Mouse (Mus musculus): ENCODE data around the gene Cd163. TPM values are rescaled to one million over a fixed set of nuclear protein-coding genes. Genes with fewer than 3 reads are reported as not detected.

Gene Cd163
- polyA plus RNA-seq, 1 experiment from 2014 or later: 0.07 TPM

DNA sequence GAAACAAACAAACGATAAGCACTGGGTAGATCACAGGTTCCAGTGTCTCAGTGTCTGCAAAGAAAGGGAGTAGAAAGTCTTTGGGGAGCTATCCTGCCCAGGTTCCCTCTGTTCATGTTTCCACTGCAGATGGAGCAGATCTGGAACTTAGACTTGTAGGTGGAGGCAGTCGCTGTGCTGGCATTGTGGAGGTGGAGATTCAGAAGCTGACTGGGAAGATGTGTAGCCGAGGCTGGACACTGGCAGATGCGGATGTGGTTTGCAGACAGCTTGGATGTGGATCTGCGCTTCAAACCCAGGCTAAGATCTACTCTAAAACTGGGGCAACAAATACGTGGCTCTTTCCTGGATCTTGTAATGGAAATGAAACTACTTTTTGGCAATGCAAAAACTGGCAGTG is 7.8 kb downstream of the Cd163 start:
- H3K4me2 ChIP-seq: no peak overlapping the region
- no peak overlapping the region for H3K27ac ChIP-seq
- no peaks in the 10 kb centered on the region for H3K27me3 ChIP-seq
- WGBS: 81% methylated on average over 6 of the region's 6 CpGs
- H3K9me3 ChIP-seq: no peaks in the 10 kb centered on the region
- ATAC-seq (ENCODE audit: insufficient number of reproducible peaks, insufficient read depth, low FRiP score, low TSS enrichment, low read depth): no peak
- no peak overlapping the region for H3K4me3 ChIP-seq
- no peak overlapping the region for H3K9ac ChIP-seq
- no peaks in the 10 kb centered on the region for H3K4me1 ChIP-seq
- H3K36me3 ChIP-seq: no peaks in the 10 kb centered on the region

DNA sequence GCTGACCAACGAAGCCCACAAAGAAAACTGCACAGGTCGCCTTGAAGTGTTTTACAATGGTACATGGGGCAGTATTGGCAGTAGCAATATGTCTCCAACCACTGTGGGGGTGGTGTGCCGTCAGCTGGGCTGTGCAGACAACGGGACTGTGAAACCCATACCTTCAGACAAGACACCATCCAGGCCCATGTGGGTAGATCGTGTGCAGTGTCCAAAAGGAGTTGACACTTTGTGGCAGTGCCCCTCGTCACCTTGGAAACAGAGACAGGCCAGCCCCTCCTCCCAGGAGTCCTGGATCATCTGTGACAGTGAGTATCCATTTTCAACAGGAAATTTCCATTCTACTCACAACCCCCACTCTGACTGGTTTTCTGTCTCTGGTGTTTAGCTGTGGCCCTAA is 15.9 kb downstream of the Cd163 start:
- Histone ChIP-seq H3K36me3 (no peaks in the 10 kb centered on the region), H3K27ac (no peak overlapping the region), H3K4me3 (no peak overlapping the region), H3K27me3 (no peaks in the 10 kb centered on the region), H3K9me3 (no peaks in the 10 kb centered on the region), H3K4me1 (no peaks in the 10 kb centered on the region), H3K4me2 (no peak overlapping the region), H3K9ac (no peak overlapping the region)
- 66% methylated on average over 6 of the region's 6 CpGs for WGBS
- no peak for ATAC-seq (ENCODE audit: insufficient number of reproducible peaks, insufficient read depth, low FRiP score, low TSS enrichment, low read depth)

DNA sequence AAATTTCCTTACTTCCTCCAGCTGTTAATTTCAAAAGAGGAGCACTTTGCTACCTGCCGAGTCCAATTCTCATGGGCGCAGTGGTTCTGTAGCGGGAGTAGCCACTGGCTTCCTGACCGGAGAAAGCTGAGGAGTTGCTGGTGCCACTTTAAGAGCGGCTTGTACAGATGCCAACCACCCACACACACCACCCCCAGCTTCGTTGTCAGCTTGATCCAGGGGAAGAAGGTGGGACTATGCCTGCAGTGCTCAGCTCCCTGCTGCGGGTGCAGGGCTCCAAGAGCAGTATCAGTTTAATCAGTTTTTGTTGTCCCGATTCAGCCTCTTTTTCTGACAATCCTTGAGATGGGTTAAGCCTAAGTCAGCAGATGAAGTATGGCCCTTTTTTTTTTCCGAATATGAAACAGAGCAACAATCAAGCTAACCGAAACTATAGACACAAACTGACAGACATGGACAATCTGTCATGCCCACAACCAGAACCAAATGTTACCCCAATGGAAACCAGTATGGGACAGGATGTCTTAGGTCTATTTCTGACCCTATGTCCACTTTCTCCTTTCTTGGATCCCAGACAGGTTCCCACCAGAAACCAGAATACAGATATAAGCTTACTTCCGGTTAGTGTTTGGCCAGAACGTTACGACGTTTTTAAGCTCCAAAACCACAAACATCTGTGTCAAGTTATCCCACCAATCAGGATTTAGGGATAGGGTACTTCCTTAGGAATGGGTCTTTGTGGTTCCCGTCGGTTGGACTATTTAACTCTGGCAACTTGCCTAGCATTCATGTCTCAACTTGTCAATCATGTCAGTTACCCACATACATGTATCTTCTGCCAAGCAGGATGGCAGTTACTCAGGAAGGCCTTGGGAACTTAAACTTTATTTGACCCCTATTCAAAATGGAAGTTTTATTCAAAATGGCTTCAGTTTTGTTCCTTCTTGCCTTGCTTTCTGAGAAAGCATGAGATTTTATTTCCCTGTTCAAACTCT is 17.3 kb downstream of the Cd163 start:
- no peaks in the 10 kb centered on the region for H3K4me1 ChIP-seq
- no peak overlapping the region for H3K4me2 ChIP-seq
- 58% methylated on average over 16 of the region's 16 CpGs for WGBS
- no peaks in the 10 kb centered on the region for H3K27me3 ChIP-seq
- H3K9ac ChIP-seq: no peak overlapping the region
- H3K27ac ChIP-seq: no peak overlapping the region
- H3K36me3 ChIP-seq: no peaks in the 10 kb centered on the region
- no peak overlapping the region for H3K4me3 ChIP-seq
- no peaks in the 10 kb centered on the region for H3K9me3 ChIP-seq
- ATAC-seq (ENCODE audit: insufficient number of reproducible peaks, insufficient read depth, low FRiP score, low TSS enrichment, low read depth): no peak

DNA sequence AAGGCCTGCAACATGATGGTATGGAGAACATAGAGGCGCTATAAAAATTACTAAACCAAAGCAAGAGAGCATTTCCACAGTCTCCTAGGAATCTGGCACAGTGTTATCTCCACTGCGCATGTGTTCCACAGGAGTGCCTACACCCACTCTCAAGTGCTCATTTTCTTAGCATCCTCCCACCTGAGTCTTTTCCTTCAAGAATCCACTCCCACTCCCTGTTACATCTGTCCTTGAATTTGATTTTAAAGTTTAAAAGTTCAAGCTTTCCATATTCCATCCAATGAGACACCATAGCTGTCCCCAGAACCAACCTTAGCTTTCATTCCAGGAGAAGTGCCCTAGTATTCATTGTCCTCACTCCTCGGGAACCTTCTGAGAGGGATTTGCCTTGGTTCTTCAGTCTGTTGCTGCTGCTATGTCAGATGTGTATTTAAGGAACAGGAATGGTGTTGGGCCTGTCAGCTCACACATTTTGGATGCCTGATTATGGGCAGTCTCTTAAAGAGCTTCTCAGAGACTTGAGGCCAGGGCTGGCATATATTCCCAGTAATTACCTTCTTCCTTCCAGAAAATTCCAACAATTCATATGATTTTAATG is 24.0 kb downstream of the Cd163 start:
- Histone ChIP-seq H3K27ac (no peak overlapping the region), H3K4me3 (no peak overlapping the region), H3K4me2 (no peak overlapping the region), H3K9me3 (no peaks in the 10 kb centered on the region), H3K36me3 (no peaks in the 10 kb centered on the region), H3K9ac (no peak overlapping the region), H3K27me3 (no peaks in the 10 kb centered on the region), H3K4me1 (no peaks in the 10 kb centered on the region)
- ATAC-seq (ENCODE audit: insufficient number of reproducible peaks, insufficient read depth, low FRiP score, low TSS enrichment, low read depth): no peak
- 88% methylated on average over 3 of the region's 3 CpGs for WGBS

DNA sequence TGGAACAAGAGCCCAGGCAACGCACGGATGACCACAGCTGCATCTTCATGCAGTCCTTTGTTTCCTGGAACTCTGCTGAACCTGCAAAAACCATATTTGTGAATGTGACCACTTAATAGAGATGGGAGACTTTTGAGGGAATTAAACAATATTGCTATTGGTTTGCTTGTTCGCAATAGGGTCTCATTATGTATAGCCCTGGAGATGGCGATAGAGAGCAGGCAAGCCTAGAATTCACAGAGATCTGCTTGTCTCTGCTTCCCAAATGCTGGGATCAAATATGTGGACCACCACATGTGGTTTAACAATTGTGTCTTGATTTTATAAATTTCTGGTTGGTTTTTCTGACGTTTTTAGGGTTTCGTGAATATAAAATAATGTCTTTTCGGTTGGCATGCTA is 25.2 kb downstream of the Cd163 start:
- Histone ChIP-seq H3K9ac (no peak overlapping the region), H3K36me3 (no peaks in the 10 kb centered on the region), H3K27me3 (no peaks in the 10 kb centered on the region), H3K4me3 (no peak overlapping the region), H3K9me3 (no peaks in the 10 kb centered on the region), H3K27ac (no peak overlapping the region), H3K4me1 (no peaks in the 10 kb centered on the region), H3K4me2 (no peak overlapping the region)
- WGBS: 88% methylated on average over 7 of the region's 7 CpGs
- ATAC-seq (ENCODE audit: insufficient number of reproducible peaks, insufficient read depth, low FRiP score, low TSS enrichment, low read depth): no peak

DNA sequence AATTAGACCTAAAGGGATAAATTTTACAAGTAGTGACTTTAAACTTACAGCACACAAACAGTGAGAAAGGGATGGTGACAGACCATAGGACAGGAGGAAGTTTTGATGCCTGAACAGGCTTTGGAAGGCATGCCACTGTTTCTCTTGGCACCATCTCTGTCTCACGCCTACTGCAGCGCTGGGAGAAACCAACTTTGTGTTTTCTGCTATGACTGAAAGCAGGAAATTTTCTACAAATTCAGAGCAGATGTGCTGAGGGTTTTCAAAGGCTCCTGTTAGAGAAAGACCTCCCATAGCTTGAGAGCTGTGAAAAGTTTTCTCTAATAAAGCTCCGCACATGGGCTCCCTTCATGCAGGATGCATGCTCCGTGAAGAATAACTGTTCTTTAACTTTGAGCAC is 40.6 kb downstream of the Cd163 start:
- Histone ChIP-seq H3K36me3 (no peaks in the 10 kb centered on the region), H3K9ac (no peak overlapping the region), H3K27ac (no peak overlapping the region), H3K4me2 (no peak overlapping the region), H3K4me3 (no peak overlapping the region), H3K9me3 (no peaks in the 10 kb centered on the region), H3K27me3 (no peaks in the 10 kb centered on the region), H3K4me1 (peaks cover 5% of the 10 kb centered on the region; the same call in 1 of the 2 replicates)
- 31% methylated on average over 4 of the region's 4 CpGs for WGBS
- ATAC-seq (ENCODE audit: insufficient number of reproducible peaks, insufficient read depth, low FRiP score, low TSS enrichment, low read depth): no peak

DNA sequence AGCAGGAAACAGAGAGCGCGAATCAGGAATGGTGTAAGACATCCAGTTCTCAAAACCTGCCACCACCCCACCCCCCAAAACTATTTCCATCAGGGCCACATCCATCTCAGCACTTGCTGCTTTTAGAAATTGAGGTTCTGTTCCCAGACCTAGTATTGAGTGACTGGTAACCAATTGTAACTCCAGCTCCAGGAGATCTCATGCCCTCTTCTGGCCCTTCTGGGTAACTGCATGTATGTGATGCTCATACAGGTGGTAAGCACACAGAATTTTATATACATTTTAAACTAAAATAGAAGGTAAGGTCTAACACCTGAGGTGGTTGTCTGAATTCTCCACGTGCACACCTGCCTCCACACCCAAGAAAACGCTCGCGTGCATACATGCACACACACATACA is 42.2 kb downstream of the Cd163 start:
- WGBS: 80% methylated on average over 6 of the region's 6 CpGs

DNA sequence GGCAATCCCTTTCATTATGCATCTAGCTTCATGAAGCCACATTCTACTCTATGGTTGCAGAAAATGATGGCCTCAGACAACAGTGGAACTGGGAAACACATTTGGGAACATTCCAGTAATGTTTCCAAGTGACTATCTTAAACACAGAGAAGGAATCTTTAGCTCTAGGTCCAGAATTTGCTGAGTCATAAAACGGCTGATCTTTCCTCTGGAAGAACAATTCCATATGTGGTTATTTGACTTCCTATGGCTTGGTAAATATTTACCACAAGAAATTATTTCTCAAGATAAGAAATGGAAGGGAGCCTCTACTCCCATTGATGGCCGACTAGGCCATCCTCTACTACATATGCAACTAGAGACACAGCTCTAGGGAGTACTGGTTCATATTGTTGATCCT is 48.8 kb downstream of the Cd163 start:
- WGBS: 76% methylated on average over 2 of the region's 2 CpGs
- H3K4me1 ChIP-seq: no peaks in the 10 kb centered on the region
- H3K9me3 ChIP-seq: no peaks in the 10 kb centered on the region
- no peak overlapping the region for H3K4me2 ChIP-seq
- H3K27me3 ChIP-seq: no peaks in the 10 kb centered on the region
- H3K36me3 ChIP-seq: no peaks in the 10 kb centered on the region
- no peak overlapping the region for H3K9ac ChIP-seq
- no peak for ATAC-seq (ENCODE audit: insufficient number of reproducible peaks, insufficient read depth, low FRiP score, low TSS enrichment, low read depth)
- no peak overlapping the region for H3K27ac ChIP-seq
- H3K4me3 ChIP-seq: no peak overlapping the region

More for the DNA sequence above, 42.2 kb downstream of the Cd163 start:
- Histone ChIP-seq H3K4me2 (no peak overlapping the region), H3K36me3 (no peaks in the 10 kb centered on the region), H3K27me3 (no peaks in the 10 kb centered on the region), H3K27ac (no peak overlapping the region), H3K9me3 (no peaks in the 10 kb centered on the region), H3K4me1 (peaks cover 5% of the 10 kb centered on the region; the same call in 1 of the 2 replicates), H3K9ac (no peak overlapping the region), H3K4me3 (no peak overlapping the region)
- no peak for ATAC-seq (ENCODE audit: insufficient number of reproducible peaks, insufficient read depth, low FRiP score, low TSS enrichment, low read depth)

DNA sequence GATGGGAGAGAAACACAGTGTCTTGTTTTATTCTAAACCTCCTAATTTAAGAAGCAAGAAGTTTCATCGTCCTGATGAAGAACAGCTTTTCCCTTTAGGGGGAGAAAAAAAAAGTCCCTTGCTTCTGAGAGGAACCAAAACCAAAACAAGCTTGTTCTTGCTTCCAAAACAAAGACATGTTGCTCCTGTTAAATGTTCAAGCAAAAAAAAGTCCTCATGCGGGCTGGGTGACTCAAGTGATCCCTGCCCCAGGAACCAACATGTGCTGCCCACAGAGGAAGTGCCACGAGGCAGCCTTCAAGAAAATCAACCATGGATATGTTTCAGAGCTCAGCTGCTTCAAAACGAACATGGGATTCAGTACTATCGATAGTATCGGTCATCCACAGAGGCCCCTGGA is 54.5 kb downstream of the Cd163 start:
- Histone ChIP-seq H3K4me2 (no peak overlapping the region), H3K27me3 (no peaks in the 10 kb centered on the region), H3K27ac (no peak overlapping the region), H3K4me1 (no peaks in the 10 kb centered on the region), H3K36me3 (no peaks in the 10 kb centered on the region), H3K4me3 (no peak overlapping the region), H3K9me3 (no peaks in the 10 kb centered on the region), H3K9ac (no peak overlapping the region)
- 67% methylated on average over 6 of the region's 6 CpGs for WGBS
- ATAC-seq (ENCODE audit: insufficient number of reproducible peaks, insufficient read depth, low FRiP score, low TSS enrichment, low read depth): no peak

DNA sequence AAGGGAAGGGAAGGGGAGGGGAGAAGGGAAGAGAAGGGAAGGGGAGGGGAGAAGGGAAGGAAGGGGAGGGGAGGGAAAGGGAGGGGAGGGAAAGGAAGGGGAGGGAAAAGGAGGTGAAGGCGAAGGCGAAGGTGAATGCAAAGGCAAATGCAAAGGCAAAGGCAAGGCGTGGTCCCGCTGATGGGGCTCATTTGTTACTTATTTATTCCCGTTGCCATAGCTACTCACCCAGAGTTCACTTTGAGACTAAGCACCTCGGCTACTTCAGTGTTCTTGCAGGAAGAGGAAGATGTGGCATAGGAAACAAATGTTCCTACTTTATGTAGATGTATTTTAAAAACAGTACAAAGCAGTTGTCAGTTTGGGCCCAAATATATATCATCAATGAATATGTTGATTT is 56.1 kb downstream of the Cd163 start:
- no peak overlapping the region for H3K4me2 ChIP-seq
- no peak overlapping the region for H3K9ac ChIP-seq
- no peak for ATAC-seq (ENCODE audit: insufficient number of reproducible peaks, insufficient read depth, low FRiP score, low TSS enrichment, low read depth)
- WGBS: 62% methylated on average over 6 of the region's 6 CpGs
- H3K4me1 ChIP-seq: no peaks in the 10 kb centered on the region
- H3K27me3 ChIP-seq: no peaks in the 10 kb centered on the region
- no peaks in the 10 kb centered on the region for H3K9me3 ChIP-seq
- no peak overlapping the region for H3K27ac ChIP-seq
- no peaks in the 10 kb centered on the region for H3K36me3 ChIP-seq
- H3K4me3 ChIP-seq: no peak overlapping the region

DNA sequence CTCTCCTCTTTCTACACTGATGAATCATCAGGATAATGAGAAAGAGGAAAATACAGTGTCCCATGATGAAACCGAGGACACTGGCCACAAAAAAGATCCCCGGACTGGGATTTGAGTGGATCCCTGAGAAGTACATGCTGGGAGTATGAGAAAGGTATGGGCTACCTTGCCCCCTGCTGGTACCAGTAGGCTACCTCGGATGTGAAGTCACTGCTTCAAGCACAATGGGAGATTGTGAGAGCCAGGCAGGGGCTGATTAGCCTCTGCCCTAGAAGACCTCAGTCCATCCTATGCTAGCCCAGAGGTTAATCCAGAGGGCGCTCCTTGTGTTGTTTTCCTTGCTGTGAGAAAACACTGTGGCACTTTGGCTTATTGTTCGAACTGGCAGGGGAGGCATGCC is 59.9 kb downstream of the Cd163 start:
- no peaks in the 10 kb centered on the region for H3K36me3 ChIP-seq
- no peaks in the 10 kb centered on the region for H3K9me3 ChIP-seq
- no peak overlapping the region for H3K4me2 ChIP-seq
- H3K27me3 ChIP-seq: no peaks in the 10 kb centered on the region
- H3K27ac ChIP-seq: no peak overlapping the region
- H3K4me1 ChIP-seq: no peaks in the 10 kb centered on the region
- 47% methylated on average over 5 of the region's 5 CpGs for WGBS
- no peak for ATAC-seq (ENCODE audit: insufficient number of reproducible peaks, insufficient read depth, low FRiP score, low TSS enrichment, low read depth)
- no peak overlapping the region for H3K9ac ChIP-seq
- no peak overlapping the region for H3K4me3 ChIP-seq

DNA sequence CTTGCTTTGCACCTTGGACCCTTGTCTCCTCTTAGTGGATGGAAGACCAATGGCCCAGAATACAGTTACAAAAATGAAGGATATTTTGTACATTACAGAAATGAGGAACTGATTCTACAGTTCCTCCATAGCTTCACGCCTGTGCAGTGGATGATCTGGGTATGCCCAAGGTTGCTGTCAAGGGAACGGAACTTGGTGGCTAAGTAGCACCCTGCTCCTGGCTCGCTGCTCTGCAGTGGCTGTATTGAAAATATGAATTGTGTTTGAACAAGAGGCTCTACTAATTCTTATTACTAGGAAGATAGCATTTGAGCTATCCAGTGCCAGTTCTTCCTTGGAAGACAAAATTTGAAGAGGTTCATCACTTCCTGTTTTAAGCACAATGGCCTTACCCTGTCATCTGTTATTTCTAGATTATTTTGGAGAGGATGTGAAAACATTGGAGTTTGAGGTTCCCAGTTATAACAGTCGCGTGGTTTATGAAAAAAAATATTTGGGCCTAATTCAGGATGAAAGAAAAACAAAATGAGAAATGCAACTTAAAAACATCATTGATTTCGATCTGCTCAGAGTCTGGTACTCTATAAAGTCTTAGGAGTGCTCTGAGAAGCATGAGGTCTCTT is 69.2 kb downstream of the Cd163 start:
- H3K4me3 ChIP-seq: no peak overlapping the region
- WGBS: 86% methylated on average over 6 of the region's 6 CpGs
- no peak for ATAC-seq (ENCODE audit: insufficient number of reproducible peaks, insufficient read depth, low FRiP score, low TSS enrichment, low read depth)
- no peaks in the 10 kb centered on the region for H3K9me3 ChIP-seq
- H3K27me3 ChIP-seq: no peaks in the 10 kb centered on the region
- no peaks in the 10 kb centered on the region for H3K4me1 ChIP-seq
- H3K27ac ChIP-seq: no peak overlapping the region
- H3K4me2 ChIP-seq: no peak overlapping the region
- H3K9ac ChIP-seq: no peak overlapping the region
- H3K36me3 ChIP-seq: no peaks in the 10 kb centered on the region
